Mouse (Mus musculus) ES-Bruce4 (cell line): ENCODE results near the gene Aqp9.

Experiments used
- CTCF ChIP-seq: IDR thresholded peaks from one replicate; pipeline ENCODE4 v1.8.1; 2011; ENCODE audit warnings: low read depth, low read length
- EP300 ChIP-seq: IDR thresholded peaks from 2 replicates; pipeline ENCODE4 v1.6.1; 2011; ENCODE audit warnings: low read depth, low read length; ENCODE audit not compliant: insufficient read depth
- POLR2A ChIP-seq: IDR thresholded peaks from one replicate; pipeline ENCODE4 v1.8.1; 2011; ENCODE audit warnings: low read length; ENCODE audit not compliant: insufficient read depth

- no peak for TF ChIP-seq EP300
- no peak for TF ChIP-seq CTCF
- no peak for TF ChIP-seq POLR2A
Measured at GRCm38 (mm10) chr9:71076201-71076648, 92.3 kb downstream of the Aqp9 start.
